Mouse (Mus musculus): Measurements from ENCODE around the gene Tap1. TPM values are rescaled to one million over a fixed set of nuclear protein-coding genes. Genes with fewer than 3 reads are reported as not detected.
"Not testable (repeated sequence)": the region's sequence is repeated elsewhere in the genome, so short reads cannot be mapped to it uniquely, and the experiment has no call there.

Gene Tap1
- polyA plus RNA-seq, 1 experiment: 5.5 TPM

DNA sequence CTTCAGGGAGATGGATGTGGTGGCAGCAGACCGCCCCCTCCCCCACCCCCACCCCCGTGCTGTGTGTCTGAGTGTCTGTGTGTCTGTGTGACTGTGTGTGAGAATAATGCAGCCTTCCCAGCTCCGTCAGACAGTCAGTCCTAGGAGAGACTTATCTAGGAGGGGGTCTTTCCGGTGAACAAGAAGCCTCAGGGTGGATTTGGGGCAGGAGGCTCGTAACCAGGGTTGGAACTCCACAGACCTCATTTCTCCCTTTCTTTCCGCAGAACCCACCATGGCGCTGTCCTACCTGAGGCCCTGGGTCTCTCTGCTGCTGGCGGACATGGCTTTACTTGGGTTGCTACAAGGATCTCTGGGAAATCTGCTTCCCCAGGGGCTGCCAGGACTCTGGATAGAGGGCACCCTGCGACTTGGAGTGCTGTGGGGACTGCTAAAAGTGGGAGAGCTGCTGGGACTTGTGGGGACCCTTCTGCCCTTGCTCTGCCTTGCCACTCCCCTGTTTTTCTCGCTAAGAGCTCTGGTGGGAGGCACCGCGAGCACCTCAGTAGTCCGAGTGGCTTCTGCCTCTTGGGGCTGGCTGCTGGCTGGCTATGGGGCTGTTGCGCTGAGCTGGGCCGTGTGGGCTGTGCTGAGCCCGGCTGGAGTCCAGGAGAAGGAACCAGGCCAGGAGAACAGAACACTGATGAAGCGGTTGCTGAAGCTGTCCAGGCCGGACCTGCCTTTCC, 17.8 kb downstream of the Tap1 start:
- peak overlapping the region; percentile 95 for H3K27ac ChIP-seq (replicated peaks; ENCODE audit: low read depth, low read length)
- H3K4me1 ChIP-seq (ENCODE audit: control insufficient read depth, insufficient read depth, insufficient read length, low read length): no peaks in the 10 kb centered on the region
- H3K4me3 ChIP-seq (ENCODE audit: insufficient read depth, low read depth, low read length): peak overlapping the region; percentile 100

DNA sequence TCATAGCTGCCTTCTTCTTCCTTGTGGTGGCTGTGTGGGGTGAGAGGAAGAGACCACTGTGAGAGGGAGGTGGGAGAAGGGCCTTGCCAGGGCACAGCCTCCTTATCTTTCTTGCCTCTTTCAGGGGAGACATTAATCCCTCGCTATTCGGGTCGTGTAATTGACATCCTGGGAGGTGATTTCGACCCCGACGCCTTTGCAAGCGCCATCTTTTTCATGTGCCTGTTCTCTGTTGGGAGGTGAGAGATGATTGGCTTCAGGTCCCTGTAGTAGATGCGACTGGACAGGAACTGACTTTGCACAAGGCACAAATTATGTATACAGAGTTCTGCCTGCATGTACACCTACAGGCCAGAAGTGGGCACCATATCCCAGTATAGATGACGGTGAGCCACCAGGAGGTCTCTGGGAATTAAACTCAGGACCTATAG, 18.4 kb downstream of the Tap1 start:
- H3K27ac ChIP-seq (replicated peaks; ENCODE audit: low read depth, low read length): peak overlapping the region; percentile 63
- H3K4me1 ChIP-seq (ENCODE audit: control insufficient read depth, insufficient read depth, insufficient read length, low read length): no peaks in the 10 kb centered on the region
- H3K4me3 ChIP-seq (ENCODE audit: insufficient read depth, low read depth, low read length): peak overlapping the region; percentile 100

DNA sequence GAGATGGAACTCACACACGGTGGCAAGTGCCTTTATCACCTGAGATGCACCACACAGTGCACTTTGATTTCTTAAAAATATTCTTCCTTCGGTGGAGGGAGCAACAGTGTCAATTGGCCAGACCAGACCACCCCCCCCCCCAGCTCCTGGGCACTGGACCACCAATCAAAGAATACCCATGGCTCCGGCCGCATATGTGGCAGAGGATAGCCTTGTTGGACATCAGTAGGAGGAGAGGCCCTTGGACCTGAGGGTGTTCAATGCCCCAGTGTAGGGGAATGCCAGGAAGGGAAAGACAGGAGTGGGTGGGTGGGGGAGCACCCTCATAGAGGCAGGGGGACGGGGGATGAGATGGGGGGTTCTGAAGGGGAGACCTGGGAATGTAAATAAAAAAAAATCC, 19.4 kb downstream of the Tap1 start:
- H3K4me3 ChIP-seq (ENCODE audit: insufficient read depth, low read depth, low read length): no peak overlapping the region
- no peaks in the 10 kb centered on the region for H3K4me1 ChIP-seq (ENCODE audit: control insufficient read depth, insufficient read depth, insufficient read length, low read length)
- no peak overlapping the region for H3K27ac ChIP-seq (replicated peaks; ENCODE audit: low read depth, low read length)

DNA sequence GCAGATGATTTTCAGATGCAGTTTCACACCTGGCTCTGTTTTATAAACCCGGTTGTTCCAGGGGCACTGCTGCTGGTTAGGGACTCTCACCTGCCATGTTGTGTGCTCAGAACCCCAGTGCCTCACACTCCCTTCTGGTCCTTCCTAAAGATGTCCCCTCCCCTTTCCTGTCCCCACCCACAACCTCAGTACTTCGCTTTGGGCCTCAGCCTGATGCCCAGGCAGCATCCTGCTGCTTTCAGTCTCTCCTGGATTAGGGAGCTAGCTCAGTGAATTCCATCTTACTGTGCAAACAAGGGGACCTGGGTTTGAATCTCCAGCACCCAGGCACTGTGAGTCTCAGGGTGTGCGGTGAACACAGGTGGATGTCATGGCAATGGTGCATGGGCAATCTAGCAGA, 20.1 kb downstream of the Tap1 start:
- H3K4me1 ChIP-seq (ENCODE audit: control insufficient read depth, insufficient read depth, insufficient read length, low read length): no peaks in the 10 kb centered on the region
- H3K27ac ChIP-seq (replicated peaks; ENCODE audit: low read depth, low read length): no peak overlapping the region
- H3K4me3 ChIP-seq (ENCODE audit: insufficient read depth, low read depth, low read length): no peak overlapping the region

DNA sequence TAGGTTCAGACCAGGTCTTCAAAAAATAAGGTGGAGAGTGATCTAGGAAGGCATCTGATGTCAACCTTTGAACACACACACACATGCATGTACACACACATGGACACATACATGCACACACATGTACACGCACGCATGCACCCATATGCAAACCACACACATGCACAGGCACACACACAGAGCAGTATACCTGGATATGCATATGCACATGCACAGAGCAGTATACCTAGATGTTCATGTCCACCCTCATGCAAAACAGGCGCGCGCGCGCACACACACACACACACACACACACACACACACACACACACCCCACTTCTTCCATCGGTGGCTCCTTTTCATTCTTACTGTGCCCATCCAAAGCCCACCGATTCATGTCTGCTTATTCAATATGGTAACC, 20.5 kb downstream of the Tap1 start:
- H3K27ac ChIP-seq (replicated peaks; ENCODE audit: low read depth, low read length): no peak overlapping the region
- no peak overlapping the region for H3K4me3 ChIP-seq (ENCODE audit: insufficient read depth, low read depth, low read length)
- no peaks in the 10 kb centered on the region for H3K4me1 ChIP-seq (ENCODE audit: control insufficient read depth, insufficient read depth, insufficient read length, low read length)

DNA sequence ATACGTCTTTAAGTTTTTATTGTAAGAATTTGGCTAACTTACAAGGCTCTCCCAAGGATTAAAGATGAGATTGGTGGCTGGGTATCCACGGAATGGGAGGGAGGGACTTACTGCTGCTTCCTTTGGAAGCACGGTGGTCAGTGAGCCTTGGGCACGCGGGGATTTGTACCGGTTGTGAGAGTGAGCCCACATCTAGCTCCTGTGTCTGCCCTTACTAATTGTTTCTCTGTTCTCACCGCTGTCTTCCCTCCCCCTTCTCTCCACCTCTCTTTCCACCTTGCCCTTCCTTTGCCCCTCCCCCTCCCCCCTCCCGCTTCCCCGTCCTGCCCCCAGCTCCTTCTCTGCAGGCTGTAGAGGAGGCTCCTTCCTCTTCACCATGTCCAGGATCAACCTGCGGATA, 21.1 kb downstream of the Tap1 start:
- Histone ChIP-seq H3K4me3 (ENCODE audit: insufficient read depth, low read depth, low read length) (no peak overlapping the region), H3K4me1 (ENCODE audit: control insufficient read depth, insufficient read depth, insufficient read length, low read length) (no peaks in the 10 kb centered on the region), H3K27ac (replicated peaks; ENCODE audit: low read depth, low read length) (no peak overlapping the region)

DNA sequence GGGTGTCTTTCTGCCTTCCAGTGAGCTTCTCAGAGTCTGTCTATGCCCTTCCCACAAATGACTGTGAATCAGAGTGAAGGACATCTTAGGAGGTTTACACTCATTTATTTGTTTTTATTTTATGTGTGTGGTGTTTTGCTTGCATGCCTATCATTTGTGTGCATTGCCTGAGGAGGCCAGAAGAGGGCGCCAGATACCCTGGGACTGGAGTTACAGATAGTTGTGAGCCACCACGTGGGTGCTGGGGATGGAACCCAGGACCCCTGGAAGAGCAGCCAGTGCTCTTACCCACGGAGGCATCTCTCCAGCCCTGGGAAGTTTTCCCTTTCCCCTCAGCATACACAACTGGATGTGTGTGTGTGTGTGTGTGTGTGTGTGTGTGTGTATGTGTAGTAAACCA, 22.3 kb downstream of the Tap1 start:
- no peak overlapping the region for H3K27ac ChIP-seq (replicated peaks; ENCODE audit: low read depth, low read length)
- H3K4me3 ChIP-seq (ENCODE audit: insufficient read depth, low read depth, low read length): no peak overlapping the region
- H3K4me1 ChIP-seq (ENCODE audit: control insufficient read depth, insufficient read depth, insufficient read length, low read length): no peaks in the 10 kb centered on the region

DNA sequence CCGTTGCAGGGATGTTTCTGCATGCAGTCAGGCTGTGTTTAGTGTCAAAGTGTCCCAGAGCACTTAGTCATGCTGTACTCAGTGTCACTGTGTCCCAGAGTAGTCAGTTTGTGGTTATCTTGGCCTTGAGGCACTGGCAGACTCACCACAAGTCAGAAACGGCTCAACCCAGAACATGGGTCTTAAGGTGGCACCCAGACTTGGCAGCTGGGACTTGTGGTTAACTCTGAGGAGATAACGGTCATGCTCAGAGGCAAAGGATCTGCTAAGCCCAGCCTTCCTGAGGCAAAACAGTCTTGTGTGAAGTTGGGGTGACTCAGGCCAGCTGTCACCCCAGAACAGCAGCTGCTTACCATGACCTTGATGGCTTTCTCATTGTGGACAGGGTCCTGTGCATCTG, 23.2 kb downstream of the Tap1 start:
- Histone ChIP-seq H3K4me3 (ENCODE audit: insufficient read depth, low read depth, low read length) (no peak overlapping the region), H3K27ac (replicated peaks; ENCODE audit: low read depth, low read length) (no peak overlapping the region), H3K4me1 (ENCODE audit: control insufficient read depth, insufficient read depth, insufficient read length, low read length) (no peaks in the 10 kb centered on the region)

DNA sequence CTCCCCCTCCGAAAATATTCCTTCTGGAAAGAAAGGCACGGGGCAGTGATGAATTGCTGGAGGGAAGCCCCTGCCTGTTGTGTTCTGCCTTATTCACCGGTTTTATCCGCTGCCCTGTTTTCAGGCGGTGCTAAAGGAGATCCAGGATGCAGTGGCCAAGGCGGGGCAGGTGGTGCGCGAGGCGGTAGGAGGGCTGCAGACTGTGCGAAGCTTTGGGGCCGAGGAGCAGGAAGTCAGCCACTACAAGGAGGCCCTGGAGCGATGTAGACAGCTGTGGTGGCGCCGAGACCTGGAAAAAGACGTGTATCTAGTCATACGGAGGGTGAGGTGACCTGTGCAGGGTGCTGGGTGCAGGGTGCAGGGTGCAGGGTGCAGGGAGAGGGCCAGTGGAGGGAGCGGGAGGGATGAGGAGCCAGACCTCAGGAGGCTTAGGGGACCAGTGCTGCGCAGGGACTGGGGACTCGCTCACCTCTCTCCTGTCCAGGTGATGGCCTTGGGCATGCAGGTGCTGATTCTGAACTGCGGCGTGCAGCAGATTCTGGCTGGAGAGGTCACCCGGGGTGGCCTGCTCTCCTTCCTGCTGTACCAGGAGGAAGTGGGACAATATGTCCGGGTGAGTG, 24.5 kb downstream of the Tap1 start:
- no peak overlapping the region for H3K4me3 ChIP-seq (ENCODE audit: insufficient read depth, low read depth, low read length)
- no peak overlapping the region for H3K27ac ChIP-seq (replicated peaks; ENCODE audit: low read depth, low read length)
- H3K4me1 ChIP-seq (ENCODE audit: control insufficient read depth, insufficient read depth, insufficient read length, low read length): no peaks in the 10 kb centered on the region

DNA sequence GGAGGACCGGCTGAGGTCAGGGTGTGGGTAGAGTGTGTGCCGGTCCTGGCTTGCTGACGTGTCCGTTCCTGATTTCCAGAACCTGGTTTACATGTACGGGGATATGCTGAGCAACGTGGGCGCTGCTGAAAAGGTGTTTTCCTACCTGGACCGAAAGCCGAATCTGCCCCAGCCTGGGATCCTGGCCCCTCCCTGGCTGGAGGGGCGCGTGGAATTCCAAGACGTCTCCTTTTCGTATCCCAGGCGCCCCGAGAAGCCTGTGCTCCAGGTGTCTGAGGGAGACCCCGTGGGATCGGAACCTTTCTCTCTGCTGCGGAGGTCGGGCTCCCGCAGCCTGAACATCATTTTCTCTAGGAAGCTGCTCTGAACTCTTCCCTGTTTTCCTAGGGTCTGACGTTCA, 26.6 kb downstream of the Tap1 start:
- no peak overlapping the region for H3K4me3 ChIP-seq (ENCODE audit: insufficient read depth, low read depth, low read length)
- H3K4me1 ChIP-seq (ENCODE audit: control insufficient read depth, insufficient read depth, insufficient read length, low read length): no peaks in the 10 kb centered on the region; the same call in 1 of the 2 replicates
- H3K27ac ChIP-seq (replicated peaks; ENCODE audit: low read depth, low read length): no peak overlapping the region

DNA sequence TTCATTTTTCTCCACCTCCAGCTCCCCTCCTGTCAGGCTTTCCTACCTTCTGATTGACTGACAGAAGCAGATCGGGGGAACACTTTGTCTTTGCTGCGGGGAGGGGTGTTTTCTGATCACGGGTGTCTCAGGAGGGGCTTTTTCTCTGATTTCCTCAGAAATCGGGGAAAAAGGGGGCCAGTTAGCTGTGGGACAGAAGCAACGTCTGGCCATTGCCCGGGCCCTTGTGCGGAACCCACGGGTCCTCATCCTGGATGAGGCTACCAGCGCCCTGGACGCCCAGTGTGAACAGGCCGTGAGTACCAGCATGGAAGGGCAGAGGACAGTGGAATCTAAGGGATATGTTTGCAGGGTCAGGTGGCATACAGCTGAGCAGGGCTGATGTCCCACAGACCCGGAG, 27.8 kb downstream of the Tap1 start:
- H3K4me3 ChIP-seq (ENCODE audit: insufficient read depth, low read depth, low read length): no peak overlapping the region
- no peak overlapping the region for H3K27ac ChIP-seq (replicated peaks; ENCODE audit: low read depth, low read length)
- H3K4me1 ChIP-seq (ENCODE audit: control insufficient read depth, insufficient read depth, insufficient read length, low read length): no peaks in the 10 kb centered on the region; the same call in 1 of the 2 replicates

DNA sequence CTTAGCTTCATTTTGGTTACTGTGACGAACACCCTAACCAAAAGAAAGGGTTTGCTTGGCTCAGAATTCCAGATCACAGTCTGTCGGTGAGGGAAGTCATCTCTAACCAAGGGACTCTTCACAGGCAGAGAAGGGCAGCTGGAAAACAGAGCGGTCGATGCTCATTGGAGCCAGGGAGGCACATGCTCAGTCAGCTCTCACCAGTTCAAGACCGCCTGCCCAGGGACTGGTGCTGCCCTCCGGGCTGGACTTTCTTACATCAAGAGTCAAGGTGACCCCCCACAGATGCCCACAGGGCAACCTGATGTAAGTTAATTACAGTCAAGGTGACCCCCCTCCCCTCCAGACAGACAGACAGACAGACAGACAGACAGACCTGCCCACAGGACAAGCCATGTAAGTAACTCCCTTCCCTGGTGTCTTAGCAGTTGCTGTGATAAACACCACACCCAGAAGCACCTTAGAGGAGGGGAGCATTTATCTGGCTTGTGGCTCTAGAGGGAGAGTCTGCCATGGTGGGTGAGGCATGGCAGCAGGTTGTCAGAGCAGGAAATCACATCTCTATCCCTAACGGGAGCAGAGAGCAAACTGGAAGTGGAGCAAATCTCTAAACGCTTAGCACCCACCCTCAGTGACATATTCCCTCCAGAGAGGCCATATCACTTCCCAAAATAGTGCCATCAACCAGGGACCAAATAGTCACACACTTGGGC, 30.0 kb downstream of the Tap1 start:
- no peaks in the 10 kb centered on the region; the same call in 1 of the 2 replicates for H3K4me1 ChIP-seq (ENCODE audit: control insufficient read depth, insufficient read depth, insufficient read length, low read length)
- 0 out of 2 replicates have a peak overlapping the region, but pooled peaks have one; percentile 33 for H3K27ac ChIP-seq (replicated peaks; ENCODE audit: low read depth, low read length)
- H3K4me3 ChIP-seq (ENCODE audit: insufficient read depth, low read depth, low read length): no peak overlapping the region

DNA sequence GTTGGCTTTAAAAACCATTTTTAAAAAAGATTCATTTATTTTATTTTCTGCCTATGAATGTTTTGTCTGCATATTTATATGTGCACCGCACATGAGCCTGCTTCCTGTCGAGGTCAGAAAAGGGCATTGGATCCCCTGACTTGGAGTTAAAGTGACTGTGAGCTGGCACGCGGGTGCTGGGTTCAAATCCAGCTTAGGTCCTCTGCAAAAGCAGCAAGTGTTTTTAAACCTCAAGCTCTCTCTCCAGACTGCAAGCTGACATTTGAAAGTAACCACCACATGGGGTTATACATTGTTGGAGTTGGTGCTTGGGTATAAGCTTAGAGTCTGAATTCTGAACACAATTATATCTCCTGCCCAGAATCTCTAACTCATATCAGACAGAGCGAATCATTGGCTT, 30.6 kb downstream of the Tap1 start:
- no peak overlapping the region for H3K4me3 ChIP-seq (ENCODE audit: insufficient read depth, low read depth, low read length)
- no peaks in the 10 kb centered on the region; the same call in 1 of the 2 replicates for H3K4me1 ChIP-seq (ENCODE audit: control insufficient read depth, insufficient read depth, insufficient read length, low read length)
- no peak overlapping the region; the same call in 1 of the 2 replicates for H3K27ac ChIP-seq (replicated peaks; ENCODE audit: low read depth, low read length)

DNA sequence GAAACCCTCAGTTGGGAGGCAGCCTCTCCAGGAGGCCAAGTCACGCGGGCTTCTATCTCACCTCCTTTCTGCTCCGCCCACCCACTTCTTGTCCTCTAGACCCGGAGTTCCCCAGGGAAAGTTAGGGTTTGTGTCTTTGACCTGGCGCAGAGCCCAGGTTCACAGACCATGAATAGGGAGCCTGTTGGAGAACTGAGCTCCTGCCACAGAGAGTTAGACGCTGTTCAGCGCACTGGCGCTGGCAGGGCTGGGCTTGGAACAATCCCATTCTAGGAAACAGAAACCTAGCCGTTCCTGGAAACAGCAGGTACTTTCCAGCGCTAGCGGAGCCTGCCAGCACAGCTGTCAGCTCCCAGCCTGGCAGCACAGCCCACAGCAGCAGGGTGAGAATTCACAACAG, 31.3 kb downstream of the Tap1 start:
- Histone ChIP-seq H3K27ac (replicated peaks; ENCODE audit: low read depth, low read length) (peak overlapping the region; percentile 2), H3K4me3 (ENCODE audit: insufficient read depth, low read depth, low read length) (0 out of 2 replicates have a peak overlapping the region, but pooled peaks have one; percentile 1), H3K4me1 (ENCODE audit: control insufficient read depth, insufficient read depth, insufficient read length, low read length) (no peaks in the 10 kb centered on the region; the same call in 1 of the 2 replicates)

DNA sequence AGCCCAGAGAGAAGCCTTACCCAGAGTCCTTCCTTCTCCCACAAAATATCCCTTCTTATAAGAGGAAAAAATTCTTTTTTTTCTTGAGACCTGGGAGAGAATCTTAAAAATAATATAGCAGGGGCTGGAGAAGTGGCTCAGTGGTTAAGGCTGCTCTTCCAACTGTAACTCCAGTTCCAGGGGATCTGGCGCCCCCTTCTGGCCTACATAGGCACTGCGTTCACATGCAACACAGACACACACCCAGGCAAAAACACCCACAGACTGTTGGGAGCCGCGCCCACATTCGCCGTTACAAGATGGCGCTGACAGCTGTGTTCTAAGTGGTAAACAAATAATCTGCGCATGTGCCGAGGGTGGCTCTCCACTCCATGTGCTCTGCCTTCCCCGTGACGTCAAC, 31.7 kb downstream of the Tap1 start:
- not testable (repeated sequence) for H3K4me3 ChIP-seq (ENCODE audit: insufficient read depth, low read depth, low read length); H3K4me1 ChIP-seq (ENCODE audit: control insufficient read depth, insufficient read depth, insufficient read length, low read length)
- H3K27ac ChIP-seq (replicated peaks; ENCODE audit: low read depth, low read length): peak overlapping the region; percentile 2

Data from brown adipose tissue, adult 24 weeks (tissue).